Mouse (Mus musculus): ENCODE measurements at regions not wholly inside any gene's neighbourhood (a gene's known extent, or its start where the extent isn't known, plus 50 kb on each side); places are given as distances from the start of the nearest gene placed in this dataset.

DNA sequence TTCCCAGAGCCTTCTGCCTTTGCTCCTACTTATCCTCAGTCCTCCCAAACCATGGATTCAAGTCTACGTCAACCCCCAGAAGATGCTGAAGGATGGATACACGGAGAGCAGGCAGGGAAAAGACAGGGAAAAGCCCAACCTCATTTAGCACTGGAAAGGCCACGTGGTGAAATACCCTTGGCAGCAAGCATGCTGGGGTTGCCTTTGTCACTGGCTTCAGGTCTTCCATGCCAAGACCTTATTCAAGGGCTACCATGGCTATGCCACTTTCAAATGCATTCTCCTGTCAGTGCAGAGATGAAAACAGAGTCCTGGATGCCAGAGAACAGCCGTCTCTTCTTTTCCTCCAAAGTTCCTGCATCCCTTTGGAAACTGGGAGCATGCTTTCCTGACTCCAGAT, 87.8 kb upstream of the Npvf start:
- TF ChIP-seq CTCF (IDR thresholded peaks at IDR 0.05; ENCODE audit: insufficient read depth, low read length) (no peak), POLR2A (IDR thresholded peaks at IDR 0.05; ENCODE audit: borderline replicate concordance, extremely low read depth, low read depth, low read length) (no peak)

All from lung, adult 2 months (tissue).